Mouse (Mus musculus) embryonic facial prominence, embryonic 14.5 days (tissue): ENCODE measurements around the gene Echdc3. TPM values are rescaled to one million over a fixed set of nuclear protein-coding genes. Genes with fewer than 3 reads are reported as not detected.
A peak's percentile ranks its signal among the peaks of the same experiment; 100 is the strongest.

ENCODE experiments used
- ATAC-seq: fragments of 200-750 bp; cut with Nextera tagmentation; 2 replicates; pipeline ENCODE4 v1.8.0; 2017; ENCODE audit warnings: low read depth, moderate number of reproducible peaks, moderate TSS enrichment
- DNase-seq: peaks from one replicate; pipeline ENCODE4 v3.0.0-alpha.2; 2015; ENCODE audit warnings: low spot score
- H3K27ac ChIP-seq: fragments of 300-500 bp; sonication (generic); replicated peaks from 2 replicates; pipeline ENCODE4 v1.5.1; 2014; ENCODE audit warnings: low read depth, mild to moderate bottlenecking, low read length, moderate library complexity
- H3K27me3 ChIP-seq: fragments of 300-500 bp; sonication (generic); replicated peaks from 2 replicates; pipeline ENCODE4 v1.6.1; 2014; ENCODE audit warnings: low read length; ENCODE audit not compliant: control insufficient read depth, insufficient read depth
- H3K36me3 ChIP-seq: fragments of 300-500 bp; sonication (generic); 2 replicates; pipeline ENCODE4 v1.6.1; 2014; ENCODE audit warnings: low read length, mixed read lengths; ENCODE audit not compliant: control insufficient read depth, insufficient read depth
- H3K4me1 ChIP-seq: fragments of 300-500 bp; sonication (generic); 2 replicates; pipeline ENCODE4 v1.6.1; 2014; ENCODE audit warnings: antibody characterized with exemption, low read length; ENCODE audit not compliant: control insufficient read depth, insufficient read depth
- H3K4me2 ChIP-seq: fragments of 300-500 bp; sonication (generic); 2 replicates; pipeline ENCODE4 v1.6.1; 2014; ENCODE audit warnings: low read depth, mild to moderate bottlenecking, low read length, moderate library complexity, mixed read lengths
- H3K4me3 ChIP-seq: fragments of 300-500 bp; sonication (generic); 2 replicates; pipeline ENCODE4 v1.5.1; 2014; ENCODE audit warnings: low read depth, mild to moderate bottlenecking, low read length
- H3K9ac ChIP-seq: fragments of 300-500 bp; sonication (generic); 2 replicates; pipeline ENCODE4 v1.6.1; 2014; ENCODE audit warnings: low read depth, mild to moderate bottlenecking, low read length, moderate library complexity, mixed read lengths
- H3K9me3 ChIP-seq: fragments of 300-500 bp; sonication (generic); 2 replicates; pipeline ENCODE4 v1.6.1; 2016; ENCODE audit warnings: low read length; ENCODE audit not compliant: control insufficient read depth
- WGBS: fragments of 180-500 bp; shearing (Covaris S2); extraction: QIAGEN DNeasy Blood & Tissue Kit; methylation state at CpG from one replicate; pipeline ENCODE4 v1.1.7; 2014; 5-methylcytosine and 5-hydroxymethylcytosine counted together
- polyA plus RNA-seq: library from polyadenylated mRNA; unstranded; fragments of >200 nt; fragmentation: Nextera tagmentation; extraction: Ambion mirVana; gene quantifications from 2 replicates; pipeline ENCODE4 v1.2.1, GENCODE M21; 2014

The Echdc3 gene
- polyA plus RNA-seq, 1 experiment from 2014 or later, result 3.5 TPM

- H3K9me3 ChIP-seq, result no peaks in the 10 kb centered on the region
- no peak overlapping the region for H3K27ac ChIP-seq
- no peaks in the 10 kb centered on the region for H3K36me3 ChIP-seq
- no peak overlapping the region for H3K9ac ChIP-seq
- no peak for ATAC-seq
- H3K4me3 ChIP-seq, result no peak overlapping the region
- no peak overlapping the region for H3K4me2 ChIP-seq
- 96% methylated on average over 6 of the region's 6 CpGs for WGBS
- H3K4me1 ChIP-seq, result peaks cover 7% of the 10 kb centered on the region
- H3K27me3 ChIP-seq, result no peaks in the 10 kb centered on the region
- DNase-seq, result no peak
These were observed 22.8 kb downstream of the Echdc3 start for GRCm38 (mm10) chr2:6190036-6190435.

GRCm38 (mm10) chr2:6189675-6189998 lies 23.2 kb downstream of the Echdc3 start:
- no peak overlapping the region for H3K4me2 ChIP-seq
- peaks cover 3% of the 10 kb centered on the region for H3K9me3 ChIP-seq
- WGBS, result 90% methylated on average over 2 of the region's 2 CpGs
- H3K4me1 ChIP-seq, result peaks cover 7% of the 10 kb centered on the region
- H3K4me3 ChIP-seq, result no peak overlapping the region
- no peaks in the 10 kb centered on the region for H3K36me3 ChIP-seq
- H3K27me3 ChIP-seq, result no peaks in the 10 kb centered on the region
- DNase-seq (no peak), ATAC-seq (no peak)
- no peak overlapping the region for H3K9ac ChIP-seq
- H3K27ac ChIP-seq, result no peak overlapping the region

GRCm38 (mm10) chr2:6188891-6189674 lies 23.8 kb downstream of the Echdc3 start:
- ATAC-seq, result no peak
- Histone ChIP-seq H3K27ac (no peak overlapping the region), H3K4me3 (no peak overlapping the region), H3K27me3 (no peaks in the 10 kb centered on the region), H3K9me3 (peaks cover 6% of the 10 kb centered on the region), H3K4me1 (peaks cover 7% of the 10 kb centered on the region), H3K4me2 (no peak overlapping the region), H3K9ac (no peak overlapping the region), H3K36me3 (no peaks in the 10 kb centered on the region)
- 86% methylated on average over 11 of the region's 11 CpGs for WGBS
- no peak for DNase-seq

- peak; percentile 76; the same call in 1 of the 2 replicates for ATAC-seq
- 50% methylated on average over 11 of the region's 11 CpGs for WGBS
- H3K27me3 ChIP-seq, result no peaks in the 10 kb centered on the region
These were observed 25.4 kb downstream of the Echdc3 start for GRCm38 (mm10) chr2:6187418-6187817.

GRCm38 (mm10) chr2:6186913-6187312 lies 25.9 kb downstream of the Echdc3 start:
- ATAC-seq (peak; percentile 21; the same call in 1 of the 2 replicates), DNase-seq (no peak)
- H3K4me1 ChIP-seq, result no peaks in the 10 kb centered on the region; the same call in 1 of the 2 replicates
- no peak overlapping the region for H3K27ac ChIP-seq
- H3K27me3 ChIP-seq, result no peaks in the 10 kb centered on the region
- no peak overlapping the region for H3K4me3 ChIP-seq
- no peaks in the 10 kb centered on the region for H3K36me3 ChIP-seq
- 46% methylated on average over 4 of the region's 4 CpGs for WGBS
- H3K4me2 ChIP-seq, result no peak overlapping the region
- peaks cover 6% of the 10 kb centered on the region for H3K9me3 ChIP-seq
- no peak overlapping the region for H3K9ac ChIP-seq

More at GRCm38 (mm10) chr2:6187418-6187817, 25.4 kb downstream of the Echdc3 start:
- H3K4me3 ChIP-seq, result no peak overlapping the region
- H3K4me1 ChIP-seq, result no peaks in the 10 kb centered on the region; the same call in 1 of the 2 replicates
- no peak overlapping the region for H3K9ac ChIP-seq
- DNase-seq, result no peak
- H3K4me2 ChIP-seq, result no peak overlapping the region
- H3K27ac ChIP-seq, result no peak overlapping the region
- no peaks in the 10 kb centered on the region for H3K36me3 ChIP-seq
- H3K9me3 ChIP-seq, result peaks cover 6% of the 10 kb centered on the region

GRCm38 (mm10) chr2:6179749-6180117 lies 33.1 kb downstream of the Echdc3 start:
- Histone ChIP-seq H3K9ac (no peak overlapping the region), H3K4me1 (no peaks in the 10 kb centered on the region), H3K4me3 (no peak overlapping the region), H3K9me3 (peaks cover 3% of the 10 kb centered on the region), H3K27me3 (no peaks in the 10 kb centered on the region), H3K27ac (no peak overlapping the region), H3K36me3 (no peaks in the 10 kb centered on the region), H3K4me2 (no peak overlapping the region)
- DNase-seq (no peak), ATAC-seq (no peak)
- WGBS, result 79% methylated on average over 1 of the region's 1 CpGs

- WGBS, result 76% methylated on average over 16 of the region's 16 CpGs
These were observed 33.7 kb downstream of the Echdc3 start for GRCm38 (mm10) chr2:6178901-6179748.

GRCm38 (mm10) chr2:6173013-6173412 lies 39.8 kb downstream of the Echdc3 start:
- Histone ChIP-seq H3K9ac (no peak overlapping the region), H3K9me3 (no peaks in the 10 kb centered on the region), H3K4me3 (no peak overlapping the region), H3K4me1 (no peaks in the 10 kb centered on the region), H3K27me3 (no peaks in the 10 kb centered on the region), H3K36me3 (no peaks in the 10 kb centered on the region), H3K27ac (no peak overlapping the region), H3K4me2 (no peak overlapping the region)
- WGBS, result 34% methylated on average over 3 of the region's 3 CpGs
- no peak for DNase-seq
- peak; percentile 26; the same call in 1 of the 2 replicates for ATAC-seq

More at GRCm38 (mm10) chr2:6178901-6179748, 33.7 kb downstream of the Echdc3 start:
- Histone ChIP-seq H3K36me3 (no peaks in the 10 kb centered on the region), H3K9ac (no peak overlapping the region), H3K4me1 (no peaks in the 10 kb centered on the region), H3K9me3 (no peaks in the 10 kb centered on the region; the same call in 1 of the 2 replicates), H3K27ac (no peak overlapping the region), H3K4me2 (no peak overlapping the region), H3K27me3 (no peaks in the 10 kb centered on the region), H3K4me3 (no peak overlapping the region)
- DNase-seq (no peak), ATAC-seq (no peak)
